Mouse (Mus musculus): ENCODE data around the gene BC049762.

BC049762 gene

GRCm38 (mm10) chr11:51262342-51263285 is at the start of gene BC049762:
Gene BC049762 (minus strand): TSS chr11:51263046.
- peak; percentile 96 to 99 for DNase-seq (ENCODE audit: low spot score in 2 of 2)

- no peak for DNase-seq (ENCODE audit: low spot score in 2 of 2)
These were observed 49.0 kb upstream of the BC049762 start for GRCm38 (mm10) chr11:51311846-51312245.

GRCm38 (mm10) chr11:51308306-51308705 is 45.5 kb upstream of the BC049762 start:
- no peak for DNase-seq (ENCODE audit: low spot score in 2 of 2)

GRCm38 (mm10) chr11:51303981-51304553 is 41.2 kb upstream of the BC049762 start:
- no peak for DNase-seq (ENCODE audit: low spot score in 2 of 2)

DNA sequence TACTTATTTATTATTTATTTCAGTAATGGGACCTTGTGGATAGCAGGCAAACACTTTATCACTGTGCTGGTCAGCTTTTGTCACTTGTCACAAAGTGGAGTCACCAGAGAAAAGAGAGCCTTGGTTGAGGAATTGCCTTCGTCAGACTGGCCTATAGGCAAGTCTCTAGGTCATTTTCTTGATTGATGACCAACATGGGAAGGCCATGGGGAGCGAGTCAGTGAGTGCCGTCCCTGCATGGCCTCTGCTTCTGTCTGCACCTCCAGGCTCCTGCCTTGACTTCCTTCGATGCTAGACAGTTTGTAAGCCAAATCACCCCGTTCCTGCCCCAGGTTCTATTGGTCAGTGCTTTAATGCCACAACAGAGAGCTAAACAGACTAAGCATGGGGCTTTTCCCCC is 39.5 kb upstream of the BC049762 start:
- no peak for DNase-seq (ENCODE audit: low spot score in 2 of 2)

GRCm38 (mm10) chr11:51298691-51299090 is 35.8 kb upstream of the BC049762 start:
- no peak for DNase-seq (ENCODE audit: low spot score in 2 of 2)

DNA sequence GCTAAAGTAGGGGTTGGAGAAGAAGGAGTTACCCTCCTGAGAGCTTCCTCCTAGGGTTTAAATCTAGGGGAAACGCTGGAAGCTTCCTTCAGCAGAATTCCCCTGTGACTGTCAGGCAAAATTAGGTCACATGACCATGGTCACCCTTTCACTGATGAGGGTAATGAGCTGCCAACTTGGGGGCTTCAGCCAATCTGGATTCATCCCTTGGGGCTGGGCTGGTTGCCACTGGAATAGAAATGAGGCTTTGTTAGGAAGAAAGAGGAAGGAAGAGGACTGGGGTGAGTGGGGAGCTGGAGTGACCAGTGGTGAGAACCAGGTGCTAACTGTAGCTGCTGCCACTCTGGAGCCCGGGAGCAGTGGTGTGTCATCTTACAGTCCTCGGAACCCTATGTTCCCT is 32.9 kb upstream of the BC049762 start:
- DNase-seq (ENCODE audit: low spot score in 2 of 2), result no peak

DNA sequence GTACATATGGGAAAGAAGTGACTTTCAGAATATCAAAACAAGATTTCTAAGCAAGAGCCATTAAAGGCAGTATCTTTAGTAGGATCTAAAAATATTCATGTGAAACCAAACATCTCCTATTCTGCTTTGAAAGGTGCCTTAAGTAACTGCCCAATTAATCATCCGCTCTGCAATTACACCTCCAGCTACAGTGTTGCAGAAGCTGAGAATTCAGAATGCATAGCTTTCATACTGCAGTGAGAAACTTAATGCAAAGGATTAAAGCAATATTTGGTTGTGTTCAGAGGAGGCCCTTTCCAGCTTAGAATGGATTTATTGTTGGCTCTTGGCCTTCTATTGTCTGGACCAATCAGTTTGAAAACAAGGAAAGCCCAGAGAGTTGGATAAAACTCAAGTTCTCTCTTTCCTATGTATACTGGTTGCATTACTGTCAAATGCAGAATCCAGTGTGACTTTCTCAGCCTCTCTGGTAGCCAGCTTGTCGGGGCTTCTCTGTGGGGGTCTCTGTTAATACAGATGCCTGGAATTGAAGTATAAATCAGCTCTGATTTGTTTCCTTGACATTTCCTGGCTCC is 31.2 kb upstream of the BC049762 start:
- DNase-seq (ENCODE audit: low spot score in 2 of 2), result no peak

DNA sequence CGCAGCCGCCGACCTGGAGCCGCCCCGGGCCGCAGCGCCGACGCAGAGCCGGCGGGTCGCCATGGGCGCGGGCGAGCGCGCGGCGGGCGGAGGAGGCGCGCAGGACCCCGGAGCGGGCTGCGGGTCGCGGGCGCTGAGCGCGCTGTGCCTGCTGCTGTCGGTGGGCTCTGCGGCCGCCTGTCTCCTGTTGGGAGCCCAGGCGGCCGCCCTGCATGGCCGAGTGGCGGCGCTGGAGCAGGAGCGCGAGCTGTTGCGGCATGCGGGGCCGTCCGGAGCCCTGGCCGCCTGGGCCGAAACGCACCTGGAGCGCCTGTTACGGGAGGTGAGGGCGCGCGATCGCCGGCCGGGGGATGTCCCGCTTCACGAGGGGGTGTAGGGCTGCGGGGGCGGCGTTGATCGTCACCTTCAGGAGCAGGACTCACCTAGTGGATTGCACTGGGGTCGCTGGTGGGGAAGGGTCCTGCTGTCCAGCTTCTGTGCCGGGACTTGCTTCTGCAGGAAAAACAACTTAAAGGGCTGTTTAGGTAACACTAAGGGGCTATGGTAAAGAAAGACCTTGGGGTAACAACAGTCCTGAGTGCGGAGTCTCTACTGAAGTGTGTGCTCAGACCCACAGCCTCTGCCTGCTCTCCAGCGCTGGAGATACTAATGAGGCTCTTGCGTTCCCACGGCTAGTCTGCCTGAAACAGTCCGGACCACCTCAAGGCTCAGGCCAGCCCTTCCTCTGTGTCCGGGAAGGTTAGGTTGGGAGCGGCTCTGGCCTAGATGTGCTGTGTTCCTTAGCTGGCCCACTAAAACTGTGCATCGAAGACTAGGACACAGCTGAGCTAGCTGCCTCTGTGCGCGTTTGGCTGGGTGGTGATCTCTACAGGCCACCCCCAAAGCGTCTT is 27.5 kb upstream of the BC049762 start:
- peak in 1 of 2 experiments; percentile 45 for DNase-seq (ENCODE audit: low spot score in 2 of 2)

- peak in 1 of 2 experiments; percentile 62 for DNase-seq (ENCODE audit: low spot score in 2 of 2)
These were observed 26.8 kb upstream of the BC049762 start, which contains the start of gene Col23a1 for GRCm38 (mm10) chr11:51289564-51290041. Gene Col23a1 (plus strand): TSS chr11:51289920.

DNA sequence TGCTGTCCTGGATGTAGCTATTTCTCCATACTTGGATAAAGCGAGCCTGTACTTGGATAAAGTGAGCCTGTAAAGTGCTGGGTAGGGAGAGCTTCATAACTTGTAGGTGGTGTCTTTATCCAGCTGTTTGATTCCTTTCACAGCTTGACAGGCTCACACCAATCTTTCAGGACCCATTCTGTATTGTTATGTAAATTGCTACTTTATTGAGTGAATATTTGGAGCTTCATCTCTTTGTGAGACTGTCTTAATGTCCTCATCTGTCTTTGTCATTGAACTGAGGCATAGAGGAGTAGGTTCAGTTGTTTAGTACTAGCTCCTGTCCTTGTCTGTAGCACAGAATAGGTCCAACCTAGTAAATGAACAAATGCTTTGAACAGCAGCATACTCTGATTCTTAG is 11.6 kb upstream of the BC049762 start:
- no peak for DNase-seq (ENCODE audit: low spot score in 2 of 2)

DNA sequence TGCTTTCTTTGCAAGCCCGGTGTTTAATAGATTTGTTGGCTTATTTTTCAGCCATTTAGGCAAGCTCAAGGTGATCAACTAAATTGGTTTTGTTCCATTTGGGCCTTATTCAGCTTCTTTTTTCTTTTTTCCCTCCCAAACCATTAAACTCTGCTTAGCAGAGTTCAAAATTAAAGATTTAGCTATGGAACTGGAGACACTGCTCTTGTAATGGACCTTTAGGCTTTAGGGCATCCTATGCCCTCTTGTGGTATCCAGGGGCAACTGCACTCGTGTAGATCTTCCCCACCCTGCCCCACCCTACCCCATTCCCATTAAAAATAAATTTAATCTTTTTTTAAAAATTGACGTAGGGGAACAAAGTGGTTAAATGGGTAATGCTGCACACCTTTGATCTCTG is 2.5 kb upstream of the BC049762 start:
- no peak for DNase-seq (ENCODE audit: low spot score in 2 of 2)

GRCm38 (mm10) chr11:51264352-51264751 is 1.5 kb upstream of the BC049762 start:
- no peak for DNase-seq (ENCODE audit: low spot score in 2 of 2)

GRCm38 (mm10) chr11:51263286-51263831 is 513 bp upstream of the BC049762 start:
- no peak for DNase-seq (ENCODE audit: low spot score in 2 of 2)

DNA sequence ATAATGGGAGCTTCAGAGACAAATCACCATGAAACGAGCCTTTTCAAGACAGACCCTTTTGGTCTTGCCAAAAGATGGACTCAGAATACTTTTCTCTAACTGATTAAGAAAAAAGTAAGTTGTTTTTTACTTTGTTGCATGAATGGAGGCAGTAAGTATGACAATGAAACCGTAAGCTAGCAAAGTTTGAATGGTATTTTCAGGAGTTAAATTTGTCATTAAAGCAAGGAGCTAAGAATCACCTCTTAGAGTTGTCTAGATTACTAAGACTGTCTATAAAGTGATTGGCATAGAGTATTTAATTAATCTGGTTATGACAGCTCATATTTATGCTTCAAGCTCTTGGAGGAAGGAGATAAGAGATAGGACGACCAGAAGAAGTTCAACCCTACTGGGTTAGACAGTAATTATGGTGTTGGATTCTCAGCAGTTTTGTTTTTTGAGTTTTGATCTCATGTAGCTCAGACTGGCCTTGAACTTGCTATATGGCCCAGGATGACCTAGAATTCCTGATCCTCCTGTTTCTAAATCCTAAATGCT is 1.1 kb downstream of the BC049762 start, which contains the start of gene Clk4:
TSS of gene Clk4 (plus strand) at position 51 of the 540 bp plus-strand sequence.
- no peak for DNase-seq (ENCODE audit: low spot score in 2 of 2)

GRCm38 (mm10) chr11:51257006-51257405 is 5.8 kb downstream of the BC049762 start:
- no peak for DNase-seq (ENCODE audit: low spot score in 2 of 2)

DNA sequence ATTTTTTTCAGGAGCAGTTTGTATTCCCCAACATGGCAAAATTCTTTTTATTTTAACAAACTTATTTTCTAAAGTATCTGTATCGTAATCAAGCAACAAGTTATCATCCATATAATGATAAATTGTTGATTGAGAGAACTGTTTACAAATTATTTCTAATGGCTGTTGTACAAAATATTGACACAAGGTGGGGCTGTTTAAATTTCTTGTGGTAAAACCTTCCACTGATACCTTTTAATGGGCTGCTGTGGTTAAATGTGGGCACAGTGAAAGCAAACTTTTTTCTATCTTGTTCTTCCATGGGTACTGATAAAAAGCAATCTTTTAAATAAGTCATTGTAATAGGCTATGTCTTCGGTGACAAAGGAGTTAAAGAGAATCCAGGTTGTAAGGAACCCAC is 19.9 kb downstream of the BC049762 start:
- DNase-seq (ENCODE audit: low spot score in 2 of 2), result no peak

GRCm38 (mm10) chr11:51234626-51235025 is 28.2 kb downstream of the BC049762 start:
- DNase-seq (ENCODE audit: low spot score in 2 of 2), result no peak

GRCm38 (mm10) chr11:51227104-51227503 is 35.7 kb downstream of the BC049762 start:
- DNase-seq (ENCODE audit: low spot score in 2 of 2), result peak; percentile 7 to 47

DNA sequence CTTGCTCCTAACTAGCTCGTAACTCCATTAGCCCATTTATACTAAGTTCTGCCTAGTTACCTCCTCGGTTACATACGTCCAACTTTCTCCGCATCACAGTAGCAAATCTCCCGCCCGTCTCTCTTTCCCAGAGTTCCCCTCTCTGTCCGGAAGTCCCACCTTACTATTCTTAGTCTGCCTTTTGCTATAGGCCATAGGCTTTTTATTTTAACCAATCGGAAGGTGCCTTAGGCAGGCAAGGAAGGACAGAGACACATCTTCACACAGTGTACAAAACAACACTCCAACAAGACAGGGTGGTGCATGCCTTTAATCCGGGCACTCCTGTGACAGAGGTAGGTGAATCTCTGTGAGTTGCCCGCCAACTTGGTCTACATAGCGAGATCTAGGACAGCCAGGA is 42.5 kb downstream of the BC049762 start, which contains the start of gene Gm12569:
TSS of gene Gm12569 (plus strand) at position 166 of the 400 bp plus-strand sequence.
- DNase-seq (ENCODE audit: low spot score in 2 of 2), result no peak

Data from frontal cortex, postnatal 10 days (tissue).